In the genomic region with DNA sequence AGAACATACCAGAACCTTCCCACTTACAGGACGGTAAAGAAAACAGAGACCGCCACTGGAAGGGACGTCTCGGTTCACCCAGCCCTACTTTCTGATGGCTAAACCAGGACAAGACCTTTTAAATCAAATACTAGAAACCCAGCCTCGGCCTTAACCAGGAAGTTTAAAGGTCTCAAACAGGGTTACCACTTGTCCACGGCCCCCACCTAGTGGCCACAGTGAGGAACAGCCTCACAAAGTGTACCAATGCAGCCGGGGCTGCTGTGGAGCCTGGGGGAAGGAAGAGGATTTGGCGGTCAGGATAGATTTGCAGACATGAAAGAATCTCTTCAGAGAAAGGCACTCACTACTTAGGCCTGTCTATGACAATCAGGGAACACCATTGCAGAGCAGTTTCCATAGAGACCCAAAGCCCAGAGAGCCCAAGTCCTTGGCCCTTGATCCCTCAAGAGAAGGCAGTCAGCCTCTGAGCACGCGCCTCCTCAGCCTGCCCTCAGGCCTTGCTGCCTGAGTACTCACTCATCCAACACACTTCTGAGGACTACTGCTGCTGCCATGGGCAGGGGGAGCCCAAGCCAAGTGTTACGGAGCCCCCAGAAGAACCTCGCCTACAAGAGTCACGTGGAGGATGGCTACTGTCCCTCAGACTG, we compare ENCODE assay signal across 8 mouse cellular contexts. TPM values are rescaled to one million over a fixed set of nuclear protein-coding genes. Genes with fewer than 3 reads are reported as not detected.
A peak's percentile ranks its signal among the peaks of the same experiment; 100 is the strongest.
DNase-seq lines count a peak whose midpoint lies in the region; TF ChIP-seq lines count a peak whose summit lies in the region.

No protein-coding gene starts in this region.

- no peak for TF ChIP-seq POLR2A in MEL (IDR thresholded peaks at IDR 0.05; ENCODE audit: control insufficient read depth in 1 of 2, insufficient read depth in 1 of 2, low read depth in 1 of 2, low read length in 2 of 2, poor library complexity in 1 of 2)
- no peak for TF ChIP-seq POLR2A in heart, adult 2 months (IDR thresholded peaks at IDR 0.05; ENCODE audit: insufficient read depth, low read depth, low read length)

- no peak for TF ChIP-seq EP300 in MEL (IDR thresholded peaks at IDR 0.05; ENCODE audit: low read depth in 1 of 2, low read length in 2 of 2)
- TF ChIP-seq EP300 in heart, adult 2 months (IDR thresholded peaks at IDR 0.05; ENCODE audit: insufficient read depth, low read depth, low read length): peak; percentile 68; the same call in 1 of the 2 replicates

- peak; percentile 74 to 85 (median 82) for TF ChIP-seq CTCF in MEL (IDR thresholded peaks at IDR 0.05 in 2 of 3, conservative IDR thresholded peaks at IDR 0.05 in 1 of 3; ENCODE audit: control insufficient read depth in 1 of 3, insufficient read depth in 1 of 3, low read depth in 2 of 3, low read length in 3 of 3, poor library complexity in 1 of 3, severe bottlenecking in 1 of 3)
- TF ChIP-seq CTCF in heart, adult 2 months (IDR thresholded peaks at IDR 0.05): 0 out of 2 replicates have a peak, but pooled peaks have one; percentile 99

- peak; percentile 63 for TF ChIP-seq RAD21 in MEL (IDR thresholded peaks at IDR 0.05; ENCODE audit: low read depth, low read length)

- H3K4me3 ChIP-seq in MEL (ENCODE audit: control insufficient read depth in 1 of 2, insufficient read depth in 1 of 2, low read depth in 2 of 2, low read length in 2 of 2): no peak overlapping the region
- no peak overlapping the region for H3K4me3 ChIP-seq in heart, adult 2 months

- WGBS in heart, adult 2 months: 54% methylated on average over 13 of the region's 13 CpGs

- H3K4me1 ChIP-seq in MEL (ENCODE audit: control insufficient read depth in 1 of 2, insufficient read depth in 2 of 2, low read length in 2 of 2): no peaks in the 10 kb centered on the region
- H3K4me1 ChIP-seq in heart, adult 2 months (ENCODE audit: control insufficient read depth, insufficient read depth, low read length): peaks cover 4% of the 10 kb centered on the region

- intact Hi-C loops in heart, adult 2 months (cut with DNase I): loop anchor here (1.0 to 2.0 kb wide), 2 partner anchors 44 to 243 kb away; no protein-coding TSS in a partner anchor

- no peak overlapping the region for H3K27ac ChIP-seq in MEL (ENCODE audit: control insufficient read depth, low read depth, low read length)
- no peak overlapping the region for H3K27ac ChIP-seq in heart, adult 2 months

- no peaks in the 10 kb centered on the region for H3K9me3 ChIP-seq in MEL (replicated peaks; ENCODE audit: insufficient read depth, low read length)

- no peaks in the 10 kb centered on the region for H3K27me3 ChIP-seq in MEL (ENCODE audit: control insufficient read depth in 1 of 2, insufficient read depth in 2 of 2, low read length in 2 of 2)
- no peaks in the 10 kb centered on the region for H3K27me3 ChIP-seq in heart, adult 2 months (ENCODE audit: control insufficient read depth, insufficient read depth, low read length)

- H3K79me2 ChIP-seq in MEL (ENCODE audit: control insufficient read depth, insufficient read depth, low read length, poor library complexity): no peaks in the 10 kb centered on the region
- no peaks in the 10 kb centered on the region for H3K79me2 ChIP-seq in heart, adult 2 months (replicated peaks; ENCODE audit: control insufficient read depth, insufficient read depth, low read length)

- H3K36me3 ChIP-seq in MEL (ENCODE audit: control insufficient read depth in 1 of 2, insufficient read depth in 2 of 2, low read length in 2 of 2): peaks cover 0 to 4% of the 10 kb centered on the region in 2 experiments; a peak in 2 of 4 replicates
- no peaks in the 10 kb centered on the region for H3K36me3 ChIP-seq in heart, adult 2 months (ENCODE audit: control insufficient read depth, insufficient read depth, low read length)

- H3K9ac ChIP-seq in MEL (ENCODE audit: control insufficient read depth, low read depth, low read length, poor library complexity, severe bottlenecking): no peak overlapping the region
- H3K9ac ChIP-seq in heart, adult 2 months (ENCODE audit: low read depth, low read length): no peak overlapping the region

- DNase-seq in 416B (ENCODE audit: low read depth) (peak; percentile 80), MEL (ENCODE audit: low read depth, low spot score) (peak; percentile 79)
- peak; percentile 74 to 75 for DNase-seq in cerebellum, postnatal 14 days
- peak; percentile 65 to 84 for DNase-seq in heart, adult 2 months
- DNase-seq in kidney, postnatal 10 days: peak; percentile 82
- DNase-seq in lung, postnatal 14 days: peak; percentile 74
- DNase-seq in retina, adult 2 months (ENCODE audit: low read depth, low spot score): peak; percentile 39
- peak; percentile 70 for DNase-seq in urinary bladder, postnatal 14 days (ENCODE audit: low spot score)

TF ChIP-seq in MEL, 35 proteins besides CTCF, POLR2A, EP300 and RAD21:
- TF ChIP-seq MXI1 (IDR thresholded peaks at IDR 0.05; ENCODE audit: low read depth, low read length): no peak
- no peak for TF ChIP-seq GABPA (IDR thresholded peaks at IDR 0.05; ENCODE audit: low read depth, low read length)
- no peak for TF ChIP-seq MAZ (IDR thresholded peaks at IDR 0.05; ENCODE audit: low read depth, low read length)
- no peak for TF ChIP-seq ZKSCAN1 (IDR thresholded peaks at IDR 0.05; ENCODE audit: low read depth, low read length)
- TF ChIP-seq ETS1 (IDR thresholded peaks at IDR 0.05; ENCODE audit: low read depth, low read length): no peak
- no peak for TF ChIP-seq NRF1 (IDR thresholded peaks at IDR 0.05; ENCODE audit: insufficient read depth, low read depth, low read length, poor library complexity, severe bottlenecking)
- 0 out of 2 replicates have a peak, but pooled peaks have one; percentile 25 for TF ChIP-seq ZC3H11A (IDR thresholded peaks at IDR 0.05; ENCODE audit: low read depth, low read length)
- no peak for TF ChIP-seq USF2 (IDR thresholded peaks at IDR 0.05; ENCODE audit: borderline replicate concordance in 1 of 2, insufficient read depth in 1 of 2, low read depth in 1 of 2, low read length in 2 of 2)
- no peak for TF ChIP-seq TCF12 (IDR thresholded peaks at IDR 0.05; ENCODE audit: low read depth, low read length)
- no peak for TF ChIP-seq E2F4 (IDR thresholded peaks at IDR 0.05; ENCODE audit: borderline replicate concordance, low read depth, low read length)
- no peak for TF ChIP-seq KAT2A (conservative IDR thresholded peaks at IDR 0.05; ENCODE audit: low read depth, low read length)
- peak; percentile 65 for TF ChIP-seq SMC3 (IDR thresholded peaks at IDR 0.05; ENCODE audit: low read depth, low read length)
- TF ChIP-seq POLR2AphosphoS5 (IDR thresholded peaks at IDR 0.05; ENCODE audit: borderline replicate concordance, low read depth, low read length): no peak
- TF ChIP-seq USF1 (IDR thresholded peaks at IDR 0.05; ENCODE audit: low read depth, low read length): no peak
- TF ChIP-seq POLR2AphosphoS2 (IDR thresholded peaks at IDR 0.05; ENCODE audit: low read length): no peak
- TF ChIP-seq GATA1 (IDR thresholded peaks at IDR 0.05; ENCODE audit: low read depth, low read length): no peak
- TF ChIP-seq ZNF384 (IDR thresholded peaks at IDR 0.05; ENCODE audit: low read depth, low read length): no peak
- TF ChIP-seq HCFC1 (IDR thresholded peaks at IDR 0.05; ENCODE audit: low read depth, low read length): no peak
- TF ChIP-seq CHD1 (IDR thresholded peaks at IDR 0.05; ENCODE audit: low read depth, low read length): no peak
- no peak for TF ChIP-seq UBTF (IDR thresholded peaks at IDR 0.05; ENCODE audit: borderline replicate concordance, insufficient read depth, low read depth, low read length)
- TF ChIP-seq CHD2 (IDR thresholded peaks at IDR 0.05; ENCODE audit: low read length): no peak
- TF ChIP-seq MYB (IDR thresholded peaks at IDR 0.05; ENCODE audit: low read depth, low read length): no peak
- no peak for TF ChIP-seq TBP (IDR thresholded peaks at IDR 0.05; ENCODE audit: low read depth, low read length)
- TF ChIP-seq NELFE (IDR thresholded peaks at IDR 0.05; ENCODE audit: low read depth, low read length): no peak
- TF ChIP-seq BHLHE40 (IDR thresholded peaks at IDR 0.05; ENCODE audit: borderline replicate concordance, low read depth, low read length): no peak
- TF ChIP-seq SIN3A (IDR thresholded peaks at IDR 0.05; ENCODE audit: low read length): 0 out of 2 replicates have a peak, but pooled peaks have one; percentile 19
- no peak for TF ChIP-seq JUND (IDR thresholded peaks at IDR 0.05; ENCODE audit: low read depth, low read length)
- no peak for TF ChIP-seq MAX (IDR thresholded peaks at IDR 0.05; ENCODE audit: low read length)
- no peak for TF ChIP-seq TAL1 (IDR thresholded peaks at IDR 0.05; ENCODE audit: low read length)
- TF ChIP-seq RCOR1 (IDR thresholded peaks at IDR 0.05; ENCODE audit: low read depth, low read length): no peak
- no peak for TF ChIP-seq MEF2A (IDR thresholded peaks at IDR 0.05; ENCODE audit: extremely low read depth, insufficient replicate concordance, low read depth, low read length, poor library complexity, severe bottlenecking)
- no peak for TF ChIP-seq ZMIZ1 (IDR thresholded peaks at IDR 0.05; ENCODE audit: low read depth, low read length)
- no peak for TF ChIP-seq MAFK (IDR thresholded peaks at IDR 0.05; ENCODE audit: borderline replicate concordance, low read depth, low read length)
- no peak for TF ChIP-seq MYC (IDR thresholded peaks at IDR 0.05; ENCODE audit: low read depth, low read length)
- TF ChIP-seq ELF1 (IDR thresholded peaks at IDR 0.05; ENCODE audit: low read depth, low read length): peak; percentile 57; the same call in 1 of the 2 replicates
TF ChIP-seq in MEL: peak in this region for 4.

RNA-seq across cellular contexts. Expression of gene Park7, which starts 15.4 kb away (rescaled TPM):
- total RNA-seq in MEL (2012; rRNA removed): 438 and 445 TPM in 2 replicates
- 100 to 1,000 TPM in 1 of 2 experiments, not detected in 1; 480 TPM for polyA plus RNA-seq in MEL (2012; ENCODE audit: insufficient read depth in 1 of 2, insufficient read length in 2 of 2, low read depth in 1 of 2, low replicate concordance in 2 of 2, missing spikeins in 1 of 2)
- total RNA-seq in heart, adult 2 months (2021): 100 to 1,000 TPM; 234 to 265 TPM
- 148 and 201 TPM in 2 replicates for polyA plus RNA-seq in heart, adult 2 months (2012; rRNA removed)

RNA-seq across cellular contexts. Expression of gene Tnfrsf9, which starts 15.5 kb away (rescaled TPM):
- total RNA-seq in MEL (2012; rRNA removed): not detected in 2 replicates
- under 1 TPM in 1 of 2 experiments, not detected in 1; 0.14 TPM for polyA plus RNA-seq in MEL (2012; ENCODE audit: insufficient read depth in 1 of 2, insufficient read length in 2 of 2, low read depth in 1 of 2, low replicate concordance in 2 of 2, missing spikeins in 1 of 2)
- total RNA-seq in heart, adult 2 months (2021): under 1 TPM; 0.14 to 0.18 TPM
- 0.09 and 0.12 TPM in 2 replicates for polyA plus RNA-seq in heart, adult 2 months (2012; rRNA removed)

RNA-seq across cellular contexts. Expression of gene Errfi1, which starts 45.1 kb away (rescaled TPM):
- 2.1 and 2.3 TPM in 2 replicates for total RNA-seq in MEL (2012; rRNA removed)
- 1 to 10 TPM in 1 of 2 experiments, not detected in 1; 2.7 TPM for polyA plus RNA-seq in MEL (2012; ENCODE audit: insufficient read depth in 1 of 2, insufficient read length in 2 of 2, low read depth in 1 of 2, low replicate concordance in 2 of 2, missing spikeins in 1 of 2)
- total RNA-seq in heart, adult 2 months (2021): 10 to 100 TPM; 22.1 to 44.1 TPM
- polyA plus RNA-seq in heart, adult 2 months (2012; rRNA removed): 21.3 and 22.5 TPM in 2 replicates
